ENCODE assay signal across 13 mouse cellular contexts in the genomic region with DNA sequence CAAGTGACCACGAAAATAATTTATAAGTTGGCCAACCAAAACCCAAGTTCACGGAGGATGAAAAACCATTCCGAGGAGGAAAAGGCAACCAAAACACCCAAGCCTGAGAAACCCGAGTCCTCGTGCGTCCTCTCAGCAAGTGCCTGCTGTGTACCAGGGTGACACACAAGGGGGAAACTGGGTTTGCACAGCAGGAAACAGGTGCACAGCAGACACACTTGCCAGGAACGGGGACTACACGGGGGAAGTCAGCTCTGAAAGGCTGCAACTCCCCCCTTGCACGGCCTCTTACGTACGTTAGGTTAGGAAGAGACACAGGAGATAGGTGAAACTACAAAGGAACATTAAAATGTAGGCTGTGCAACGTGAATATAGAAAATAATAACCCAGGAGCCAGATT. TPM values are rescaled to one million over a fixed set of nuclear protein-coding genes. Genes with fewer than 3 reads are reported as not detected.
DNase-seq lines count a peak whose midpoint lies in the region.
"Had no signal": no experiment of that assay in that cellular context is flagged by ENCODE, and none has a peak within 500 bp of the region (broad histone marks: within the 10 kb centered on the region; RNA-seq: fewer than 3 reads in every experiment).

No protein-coding gene starts in this region.

- intact Hi-C loops in left cerebral cortex, postnatal 10 days (cut with DNase I), result no loop called here

- peak; percentile 41 for DNase-seq in heart, adult 11 months
- DNase-seq in heart, postnatal 4 days, result no peak
- peak; percentile 70 for DNase-seq in thymus, postnatal 14 days
- peak; percentile 61 for DNase-seq in thymus, postnatal 4 days
- no peak for DNase-seq in spleen, postnatal 36 days (ENCODE audit: low spot score in 2 of 2)
- no peak for DNase-seq in left cerebral cortex, postnatal 10 days (ENCODE audit: extremely low spot score in 1 of 2, low spot score in 2 of 2)
- DNase-seq: adrenal gland, adult 8-10 months; adrenal gland, postnatal 36 days; cerebellum, adult 18-20 months; cerebellum, adult 9-10 months; cerebellum, postnatal 14 days; gastrocnemius, postnatal 10 days; gastrocnemius, postnatal 36 days had no signal

RNA-seq across cellular contexts. Expression of gene Map3k1, which starts 46.3 kb away (rescaled TPM):
- 10 to 100 TPM; 29.9 to 33.8 TPM for total RNA-seq in heart, postnatal 4 days (2021)
- 10 to 100 TPM; 11.0 to 12.0 TPM for total RNA-seq in left cerebral cortex, postnatal 10 days (2021)

Comparison
In these comparisons a context has a peak if more than half of its experiments do, and no peak if none do; other contexts are left out.
1. DNase-seq: peak in heart, adult 11 months (single experiment), thymus, postnatal 14 days (single experiment) and thymus, postnatal 4 days (single experiment); none in heart, postnatal 4 days (single experiment), spleen, postnatal 36 days (0 of 2) and left cerebral cortex, postnatal 10 days (0 of 2).